Mouse (Mus musculus) naive thymus-derived CD4-positive, alpha-beta T cell, adult 5 months (primary cell): Measurements from ENCODE around the gene Olfr603. TPM values are rescaled to one million over a fixed set of nuclear protein-coding genes. Genes with fewer than 3 reads are reported as not detected.

Experiments
- polyA plus RNA-seq: library from polyadenylated mRNA; unstranded; fragments of 100-300 nt; shearing (Covaris generic); gene quantifications from one replicate; pipeline ENCODE4 v1.2.1, GENCODE M21; 2017

Gene Olfr603
- polyA plus RNA-seq, result not detected

GRCm38 (mm10) chr7:103386077-103386476, at the start of gene Olfr603:
Gene Olfr603 (minus strand): TSS chr7:103386177.

GRCm38 (mm10) chr7:103414772-103415171, 28.8 kb upstream of the Olfr603 start, which contains the start of gene Usp17lc:
Gene Usp17lc (plus strand): TSS chr7:103415072.

GRCm38 (mm10) chr7:103362555-103362954, 23.4 kb downstream of the Olfr603 start, which contains the start of gene Olfr601:
Gene Olfr601 (minus strand): TSS chr7:103362655.

GRCm38 (mm10) chr7:103349569-103349968, 36.4 kb downstream of the Olfr603 start, which contains the start of gene Olfr600:
Gene Olfr600 (minus strand): TSS chr7:103349669.

GRCm38 (mm10) chr7:103335617-103336016, 50.4 kb downstream of the Olfr603 start, which contains the start of gene Olfr599:
Gene Olfr599 (plus strand): TSS chr7:103335917.

Other genes starting within 250 kb of the Olfr603 start
- gene Olfr588-ps1, start 245.3 kb downstream of the Olfr603 start, polyA plus RNA-seq, result 0.12 TPM
- gene Olfr589, start 229.8 kb downstream of the Olfr603 start, polyA plus RNA-seq, result not detected
- not detected for gene Olfr591, start 207.8 kb downstream of the Olfr603 start, polyA plus RNA-seq
- not detected for gene Olfr592, start 201.4 kb downstream of the Olfr603 start, polyA plus RNA-seq
- not detected for gene Olfr593, start 174.3 kb downstream of the Olfr603 start, polyA plus RNA-seq
- 0.21 TPM for gene Olfr594, start 169.2 kb downstream of the Olfr603 start, polyA plus RNA-seq
- not detected for gene Usp17ld, start 133.7 kb downstream of the Olfr603 start, polyA plus RNA-seq
- gene Olfr596, start 80.5 kb downstream of the Olfr603 start, polyA plus RNA-seq, result not detected
- 0.25 TPM for gene Olfr597, start 69.9 kb downstream of the Olfr603 start, polyA plus RNA-seq
- not detected for gene Olfr598, start 62.6 kb downstream of the Olfr603 start, polyA plus RNA-seq
- gene Olfr599, start 50.3 kb downstream of the Olfr603 start, polyA plus RNA-seq, result not detected
- not detected for gene Olfr600, start 36.5 kb downstream of the Olfr603 start, polyA plus RNA-seq
- gene Olfr601, start 23.5 kb downstream of the Olfr603 start, polyA plus RNA-seq, result not detected
- not detected for gene Usp17lc, start 28.9 kb upstream of the Olfr603 start, polyA plus RNA-seq
- not detected for gene Olfr605, start 59.3 kb upstream of the Olfr603 start, polyA plus RNA-seq
- gene Olfr606, start 62.9 kb upstream of the Olfr603 start, polyA plus RNA-seq, result not detected
- 0.20 TPM for gene Olfr607, start 78.0 kb upstream of the Olfr603 start, polyA plus RNA-seq
- not detected for gene Olfr608, start 83.7 kb upstream of the Olfr603 start, polyA plus RNA-seq
- gene Olfr609, start 111.9 kb upstream of the Olfr603 start, polyA plus RNA-seq, result not detected
- not detected for gene Olfr610, start 125.9 kb upstream of the Olfr603 start, polyA plus RNA-seq
- gene Olfr611, start 134.7 kb upstream of the Olfr603 start, polyA plus RNA-seq, result not detected
- gene Olfr612, start 156.5 kb upstream of the Olfr603 start, polyA plus RNA-seq, result not detected
- 0.06 TPM for gene Olfr613, start 161.9 kb upstream of the Olfr603 start, polyA plus RNA-seq
- not detected for gene Olfr615, start 169.9 kb upstream of the Olfr603 start, polyA plus RNA-seq
- gene Olfr616, start 183.0 kb upstream of the Olfr603 start, polyA plus RNA-seq, result not detected
- gene Olfr617, start 186.9 kb upstream of the Olfr603 start, polyA plus RNA-seq, result not detected
- gene Olfr618, start 203.9 kb upstream of the Olfr603 start, polyA plus RNA-seq, result not detected
- not detected for gene Olfr619, start 214.4 kb upstream of the Olfr603 start, polyA plus RNA-seq
- gene Olfr620, start 226.4 kb upstream of the Olfr603 start, polyA plus RNA-seq, result 0.25 TPM